In genomic region chr9:41792830-41793213, GRCm38 (mm10) we compare ENCODE assay signal across 12 mouse cellular contexts.
"Had no signal": no experiment of that assay in that cellular context is flagged by ENCODE, and none has a peak within 500 bp of the region (broad histone marks: within the 10 kb centered on the region; RNA-seq: fewer than 3 reads in every experiment).

No protein-coding gene starts in this region.

- H3K4me1 ChIP-seq: liver, embryonic 12.5 days; megakaryocyte, embryonic 14.5 days; neural tube, embryonic 12.5 days; stomach, embryonic 15.5 days had no signal

- H3K36me3 ChIP-seq: limb, embryonic 15.5 days; liver, embryonic 12.5 days; neural tube, embryonic 12.5 days; stomach, embryonic 15.5 days had no signal

- H3K4me3 ChIP-seq: left cerebral cortex, adult 2 months; limb, embryonic 15.5 days; liver, embryonic 12.5 days; megakaryocyte, embryonic 14.5 days; neural tube, embryonic 12.5 days; stomach, embryonic 15.5 days had no signal

- H3K27ac ChIP-seq: left cerebral cortex, adult 2 months; limb, embryonic 15.5 days; liver, embryonic 12.5 days; macrophage; neural tube, embryonic 12.5 days; stomach, embryonic 15.5 days had no signal

- ATAC-seq: liver, embryonic 12.5 days had no signal

- DNase-seq: lung, postnatal 14 days; right cerebral cortex, postnatal 14 days; thymus, adult 2 months; thymus, postnatal 25 days had no signal

- H3K9ac ChIP-seq: limb, embryonic 15.5 days; liver, embryonic 12.5 days; lung, embryonic 14.5 days; neural tube, embryonic 12.5 days; stomach, embryonic 15.5 days had no signal

- H3K27me3 ChIP-seq: limb, embryonic 15.5 days; liver, embryonic 12.5 days; megakaryocyte, embryonic 14.5 days; neural tube, embryonic 12.5 days; stomach, embryonic 15.5 days had no signal

- H3K9me3 ChIP-seq: limb, embryonic 15.5 days; liver, embryonic 12.5 days; megakaryocyte, embryonic 14.5 days; neural tube, embryonic 12.5 days; stomach, embryonic 15.5 days had no signal

- H3K4me2 ChIP-seq: limb, embryonic 15.5 days; liver, embryonic 12.5 days; lung, embryonic 14.5 days; neural tube, embryonic 12.5 days; stomach, embryonic 15.5 days had no signal
